Mouse (Mus musculus): ENCODE data around the gene Galns.

Gene Galns

GRCm38 (mm10) chr8:122568881-122569309 lies 42.4 kb downstream of the Galns start:
- no peak for DNase-seq (ENCODE audit: extremely low spot score, low spot score)

- DNase-seq (ENCODE audit: extremely low spot score, low spot score), result no peak
These were observed 43.2 kb downstream of the Galns start for GRCm38 (mm10) chr8:122568109-122568504.

GRCm38 (mm10) chr8:122567361-122568108 lies 43.7 kb downstream of the Galns start, which contains the start of gene Cdt1:
Gene Cdt1 (plus strand): TSS chr8:122568015.
- DNase-seq (ENCODE audit: extremely low spot score, low spot score), result peak; percentile 98

- DNase-seq (ENCODE audit: extremely low spot score, low spot score), result no peak
These were observed 44.5 kb downstream of the Galns start for GRCm38 (mm10) chr8:122566766-122567165.

- no peak for DNase-seq (ENCODE audit: extremely low spot score, low spot score)
These were observed 46.6 kb downstream of the Galns start for GRCm38 (mm10) chr8:122564363-122565352.

- no peak for DNase-seq (ENCODE audit: extremely low spot score, low spot score)
These were observed 50.1 kb downstream of the Galns start for GRCm38 (mm10) chr8:122561199-122561598.

GRCm38 (mm10) chr8:122558671-122559349 lies 52.5 kb downstream of the Galns start:
- DNase-seq (ENCODE audit: extremely low spot score, low spot score), result no peak

GRCm38 (mm10) chr8:122557248-122558038 lies 53.8 kb downstream of the Galns start:
- DNase-seq (ENCODE audit: extremely low spot score, low spot score), result no peak

GRCm38 (mm10) chr8:122556030-122557009 lies 54.9 kb downstream of the Galns start:
- no peak for DNase-seq (ENCODE audit: extremely low spot score, low spot score)

- DNase-seq (ENCODE audit: extremely low spot score, low spot score), result no peak
These were observed 56.5 kb downstream of the Galns start for GRCm38 (mm10) chr8:122554786-122555185.

- DNase-seq (ENCODE audit: extremely low spot score, low spot score), result peak; percentile 86
These were observed 59.8 kb downstream of the Galns start, which contains the start of gene Piezo1 for GRCm38 (mm10) chr8:122551265-122552051. Gene Piezo1 (minus strand): TSS chr8:122551329.

- DNase-seq (ENCODE audit: extremely low spot score, low spot score), result no peak
These were observed 60.3 kb downstream of the Galns start for GRCm38 (mm10) chr8:122550995-122551264.

- peak; percentile 75 for DNase-seq (ENCODE audit: extremely low spot score, low spot score)
These were observed 60.8 kb downstream of the Galns start for GRCm38 (mm10) chr8:122550234-122550994.

GRCm38 (mm10) chr8:122548891-122549439 lies 62.3 kb downstream of the Galns start:
- no peak for DNase-seq (ENCODE audit: extremely low spot score, low spot score)

- no peak for DNase-seq (ENCODE audit: extremely low spot score, low spot score)
These were observed 62.9 kb downstream of the Galns start for GRCm38 (mm10) chr8:122548331-122548730.

- DNase-seq (ENCODE audit: extremely low spot score, low spot score), result no peak
These were observed 63.4 kb downstream of the Galns start for GRCm38 (mm10) chr8:122547815-122548214.

GRCm38 (mm10) chr8:122546811-122547453 lies 64.3 kb downstream of the Galns start:
- no peak for DNase-seq (ENCODE audit: extremely low spot score, low spot score)

Measured in neural tube, embryonic 10.5 days (tissue).